Mouse (Mus musculus): ENCODE data around the gene Hmbs.

- TF ChIP-seq EP300 (IDR thresholded peaks at IDR 0.05; ENCODE audit: insufficient read depth, low read depth, low read length) (no peak), POLR2A (IDR thresholded peaks at IDR 0.05; ENCODE audit: insufficient read depth, low read length) (no peak), CTCF (IDR thresholded peaks at IDR 0.05; ENCODE audit: low read depth, low read length) (no peak)
Measured at GRCm38 (mm10) chr9:44373386-44373785, 29.4 kb upstream of the Hmbs start.

All from ES-Bruce4 (cell line).